Mouse (Mus musculus): Measurements from ENCODE around the gene Clec4b2. TPM values are rescaled to one million over a fixed set of nuclear protein-coding genes. Genes with fewer than 3 reads are reported as not detected.
"Not testable (repeated sequence)": the region's sequence is repeated elsewhere in the genome, so short reads cannot be mapped to it uniquely, and the experiment has no call there.

Gene Clec4b2
- not detected in 2 replicates for polyA plus RNA-seq (2015; fragmentation: Nextera tagmentation; extraction: Ambion mirVana)

DNA sequence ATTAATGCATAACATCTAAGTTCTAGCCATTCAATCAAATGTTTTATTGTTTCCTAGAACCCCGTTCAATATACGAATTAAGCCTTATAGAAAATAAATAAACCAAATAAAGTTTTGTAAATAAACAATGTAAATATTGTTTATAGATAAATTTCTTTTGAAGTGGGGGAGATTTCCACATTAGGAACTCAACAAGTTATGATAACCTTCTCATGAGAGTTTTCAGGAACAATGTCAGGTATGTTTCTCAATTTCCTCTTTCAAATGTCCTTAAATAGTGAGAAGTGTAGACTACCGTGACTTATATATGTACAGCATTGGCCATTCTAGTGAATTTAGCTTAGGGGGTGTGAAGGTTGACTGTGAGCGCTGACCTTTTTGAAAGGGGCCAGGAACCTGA lies at the start of gene Clec4b2:
Clec4b2 (plus strand) TSS at position 301 of the 400 bp plus-strand sequence.
- no peak within 1 kb of the TSS for H3K4me2 ChIP-seq
- WGBS = 93% methylated on average over 4 of the region's 4 CpGs
- no peaks in the 10 kb centered on the region for H3K27me3 ChIP-seq (replicated peaks)
- H3K4me3 ChIP-seq (replicated peaks) = no peak within 1 kb of the TSS
- H3K9me3 ChIP-seq (replicated peaks) = no peaks in the 10 kb centered on the region
- H3K36me3 ChIP-seq = no peaks in the 10 kb centered on the region
- no peak within 1 kb of the TSS for H3K27ac ChIP-seq (replicated peaks)
- no peak for ATAC-seq (ENCODE audit: low FRiP score)
- H3K4me1 ChIP-seq = no peaks in the 10 kb centered on the region
- no peak within 1 kb of the TSS for H3K9ac ChIP-seq (replicated peaks)

DNA sequence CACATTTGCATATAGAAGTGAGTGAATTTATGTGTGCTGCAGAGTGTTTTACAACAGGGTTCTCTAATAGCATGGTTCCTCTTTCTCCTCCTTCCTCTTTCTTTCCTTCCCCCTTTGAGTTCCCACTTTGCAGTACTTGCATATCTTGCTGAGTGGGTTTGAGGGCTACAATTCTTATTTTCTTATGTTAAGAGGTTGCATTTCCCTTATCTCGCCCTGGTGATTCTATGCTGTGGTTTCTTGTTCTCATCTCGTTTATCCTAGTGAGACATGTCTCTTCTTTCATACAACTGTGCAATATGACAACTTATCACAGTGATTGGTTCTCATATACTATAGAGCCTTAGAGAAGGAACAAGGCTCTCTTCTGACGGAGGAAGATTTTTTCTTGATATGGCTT lies 49.5 kb upstream of the Clec4b2 start:
- no peak overlapping the region for H3K4me2 ChIP-seq
- no peaks in the 10 kb centered on the region for H3K9me3 ChIP-seq (replicated peaks)
- ATAC-seq (ENCODE audit: low FRiP score) = no peak
- no peak overlapping the region for H3K9ac ChIP-seq (replicated peaks)
- no peaks in the 10 kb centered on the region for H3K36me3 ChIP-seq
- H3K27ac ChIP-seq (replicated peaks) = no peak overlapping the region
- H3K4me1 ChIP-seq = no peaks in the 10 kb centered on the region
- no peaks in the 10 kb centered on the region for H3K27me3 ChIP-seq (replicated peaks)
- WGBS = 77% methylated on average over 3 of the region's 3 CpGs
- H3K4me3 ChIP-seq (replicated peaks) = no peak overlapping the region

DNA sequence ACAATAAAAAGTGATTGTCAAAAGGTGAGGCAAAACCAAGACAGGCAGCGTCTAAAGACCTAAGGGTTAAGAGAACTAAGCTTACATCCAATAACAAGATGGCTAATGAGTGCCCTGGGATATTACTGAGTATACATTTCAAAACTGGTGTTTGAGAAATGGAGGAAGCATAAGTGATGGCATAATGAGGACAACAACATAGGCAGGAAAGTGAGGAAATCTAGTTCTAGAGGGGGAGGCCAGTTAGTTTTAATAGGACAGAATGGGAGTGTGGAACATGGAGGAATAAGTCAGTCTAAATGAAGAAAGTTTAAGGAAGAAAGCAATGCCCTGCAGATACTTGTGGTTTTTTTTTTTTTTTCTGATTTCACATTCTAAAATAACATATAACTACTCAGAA lies 45.5 kb upstream of the Clec4b2 start:
- H3K36me3 ChIP-seq = no peaks in the 10 kb centered on the region
- no peak for ATAC-seq (ENCODE audit: low FRiP score)
- H3K4me1 ChIP-seq = no peaks in the 10 kb centered on the region
- no peaks in the 10 kb centered on the region for H3K27me3 ChIP-seq (replicated peaks)
- 69% methylated on average over 1 of the region's 1 CpGs for WGBS
- no peak overlapping the region for H3K4me2 ChIP-seq
- no peak overlapping the region for H3K4me3 ChIP-seq (replicated peaks)
- H3K9ac ChIP-seq (replicated peaks) = no peak overlapping the region
- H3K27ac ChIP-seq (replicated peaks) = no peak overlapping the region
- no peaks in the 10 kb centered on the region for H3K9me3 ChIP-seq (replicated peaks)

DNA sequence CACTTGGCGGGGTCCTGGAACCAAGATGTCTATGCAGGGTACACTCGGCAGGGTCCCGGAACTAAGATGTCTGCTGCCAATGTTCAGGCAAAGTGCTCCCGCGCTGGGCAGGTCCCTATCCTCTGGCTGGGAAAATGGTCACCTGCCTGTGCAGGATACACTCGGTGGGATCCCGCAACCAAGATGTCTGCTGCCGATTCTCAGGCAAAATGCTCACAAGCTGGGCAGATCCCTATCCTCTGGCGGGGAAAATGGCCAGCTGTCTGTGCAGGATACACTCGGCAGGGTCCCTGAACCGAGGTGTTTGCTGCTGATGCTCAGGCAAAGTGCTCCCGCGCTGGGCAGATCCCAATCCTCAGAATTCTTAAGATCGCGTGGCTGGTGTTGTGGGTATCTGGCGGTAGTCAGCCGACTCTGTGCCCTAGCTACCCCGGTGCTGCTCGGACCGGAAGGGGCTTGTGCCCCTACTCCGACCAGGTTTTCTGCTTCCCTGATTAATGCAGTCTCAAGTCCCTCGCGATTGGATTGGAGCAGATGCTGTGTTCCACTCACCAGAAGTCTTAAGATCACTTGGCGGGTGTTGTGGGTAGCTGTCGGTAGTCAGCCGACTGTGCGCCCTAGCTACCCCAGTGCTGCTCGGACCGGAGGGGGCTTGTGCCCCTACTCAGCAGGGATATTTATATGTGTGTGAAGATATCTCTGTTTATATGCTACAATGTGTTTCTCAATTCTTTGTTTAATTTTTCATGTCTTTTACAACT lies 34.7 kb upstream of the Clec4b2 start:
- not testable (repeated sequence) for ATAC-seq (ENCODE audit: low FRiP score)

DNA sequence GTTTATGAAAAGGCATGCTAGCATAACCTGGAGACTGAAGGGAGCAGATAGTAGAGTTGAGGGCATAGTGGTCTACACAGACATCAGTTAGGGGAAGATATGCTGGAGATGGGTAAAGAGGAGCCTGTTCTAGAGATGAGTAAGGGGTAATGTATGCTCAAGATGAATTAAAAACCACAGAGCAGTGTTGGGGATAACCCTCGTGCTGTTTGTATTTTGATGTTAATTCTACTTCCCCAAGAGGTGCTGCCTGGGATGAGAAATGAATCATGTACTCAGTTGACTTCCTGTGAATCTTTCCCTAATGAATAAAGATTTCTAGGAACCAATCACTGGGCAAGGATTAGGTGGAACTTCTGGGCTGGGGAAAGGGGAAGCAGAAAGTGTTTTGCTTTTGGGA lies 2.6 kb upstream of the Clec4b2 start:
- Histone ChIP-seq H3K9me3 (replicated peaks) (no peaks in the 10 kb centered on the region), H3K27ac (replicated peaks) (no peak overlapping the region), H3K36me3 (no peaks in the 10 kb centered on the region), H3K4me3 (replicated peaks) (no peak overlapping the region), H3K4me1 (no peaks in the 10 kb centered on the region), H3K4me2 (no peak overlapping the region), H3K27me3 (replicated peaks) (no peaks in the 10 kb centered on the region), H3K9ac (replicated peaks) (no peak overlapping the region)
- WGBS = 48% methylated on average over 1 of the region's 1 CpGs
- no peak for ATAC-seq (ENCODE audit: low FRiP score)

More for the DNA sequence above, 34.7 kb upstream of the Clec4b2 start:
- whole genome bisulfite sequencing = 72% methylated on average over 29 of the region's 29 CpGs
- H3K27ac ChIP-seq (replicated peaks); H3K9me3 ChIP-seq (replicated peaks); H3K4me3 ChIP-seq (replicated peaks); H3K4me1 ChIP-seq; H3K4me2 ChIP-seq; H3K36me3 ChIP-seq; H3K9ac ChIP-seq (replicated peaks); H3K27me3 ChIP-seq (replicated peaks): not testable (repeated sequence)

DNA sequence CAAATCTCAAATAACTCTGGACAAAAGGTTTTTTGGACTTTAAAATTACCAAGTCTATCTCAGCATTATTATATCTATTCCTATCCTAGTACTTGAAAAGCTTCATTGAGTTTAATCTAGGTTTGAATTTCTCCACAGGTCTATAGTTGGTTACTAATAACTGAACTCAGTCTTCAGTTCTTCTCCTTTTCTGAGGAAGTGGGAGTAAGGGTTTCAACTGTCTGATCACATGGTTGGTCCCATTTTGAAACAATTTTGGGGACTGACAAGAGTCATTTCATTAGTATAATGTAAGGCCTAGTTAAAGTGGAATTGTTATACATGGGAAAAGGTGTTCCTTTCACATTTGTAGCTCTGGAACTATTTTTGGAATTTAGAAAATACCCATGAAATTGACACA lies 1.7 kb upstream of the Clec4b2 start:
- Histone ChIP-seq H3K27ac (replicated peaks) (no peak overlapping the region), H3K9ac (replicated peaks) (no peak overlapping the region), H3K36me3 (no peaks in the 10 kb centered on the region), H3K9me3 (replicated peaks) (no peaks in the 10 kb centered on the region), H3K4me2 (no peak overlapping the region), H3K4me1 (no peaks in the 10 kb centered on the region), H3K27me3 (replicated peaks) (no peaks in the 10 kb centered on the region), H3K4me3 (replicated peaks) (no peak overlapping the region)
- ATAC-seq (ENCODE audit: low FRiP score) = no peak

DNA sequence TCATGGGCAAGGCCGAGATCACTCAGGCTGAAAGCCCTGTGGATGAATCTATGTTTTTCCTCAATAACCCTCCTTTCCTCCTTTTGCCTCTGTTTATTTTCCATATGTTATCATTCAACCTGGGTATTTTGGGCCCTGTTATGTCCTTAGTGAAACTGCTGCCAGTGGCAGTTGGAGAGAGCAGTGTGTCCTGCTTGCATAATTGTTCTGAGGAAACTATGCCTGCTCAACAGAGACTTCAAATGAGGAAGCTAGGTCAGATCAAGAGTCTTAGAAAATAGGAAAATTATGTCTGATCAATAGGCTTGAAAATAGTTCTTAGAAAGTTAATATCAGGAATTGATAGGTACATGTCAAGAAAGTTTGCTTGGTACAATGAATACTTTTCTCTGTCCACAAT lies 2.9 kb downstream of the Clec4b2 start:
- Histone ChIP-seq H3K27ac (replicated peaks) (no peak overlapping the region), H3K4me2 (no peak overlapping the region), H3K36me3 (no peaks in the 10 kb centered on the region), H3K27me3 (replicated peaks) (no peaks in the 10 kb centered on the region), H3K9ac (replicated peaks) (no peak overlapping the region), H3K4me1 (no peaks in the 10 kb centered on the region), H3K4me3 (replicated peaks) (no peak overlapping the region), H3K9me3 (replicated peaks) (no peaks in the 10 kb centered on the region)
- WGBS = 93% methylated on average over 1 of the region's 1 CpGs
- no peak for ATAC-seq (ENCODE audit: low FRiP score)

DNA sequence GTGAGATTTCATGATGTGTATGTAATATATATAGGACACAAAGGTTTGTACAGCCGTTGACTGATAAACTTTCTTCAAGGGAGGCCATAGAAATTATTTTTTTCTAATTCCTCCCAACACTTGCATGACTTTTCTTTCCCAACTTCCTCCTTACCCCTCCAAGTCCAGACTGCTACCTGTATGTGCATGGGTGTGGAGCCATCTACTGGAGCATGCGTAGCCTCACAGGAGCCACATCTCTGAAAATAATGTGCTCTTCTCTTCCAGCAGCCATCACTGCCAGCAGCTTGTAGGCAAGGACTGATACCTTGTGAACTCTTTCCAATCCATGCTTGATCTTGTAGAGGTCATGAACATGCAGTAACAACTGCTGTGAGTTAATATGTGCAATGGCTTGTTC lies 12.2 kb downstream of the Clec4b2 start:
- not testable (repeated sequence) for H3K4me1 ChIP-seq; H3K9me3 ChIP-seq (replicated peaks); ATAC-seq (ENCODE audit: low FRiP score); H3K4me2 ChIP-seq; H3K9ac ChIP-seq (replicated peaks); H3K27me3 ChIP-seq (replicated peaks); H3K27ac ChIP-seq (replicated peaks); H3K4me3 ChIP-seq (replicated peaks); H3K36me3 ChIP-seq
- 69% methylated on average over 2 of the region's 2 CpGs for WGBS

DNA sequence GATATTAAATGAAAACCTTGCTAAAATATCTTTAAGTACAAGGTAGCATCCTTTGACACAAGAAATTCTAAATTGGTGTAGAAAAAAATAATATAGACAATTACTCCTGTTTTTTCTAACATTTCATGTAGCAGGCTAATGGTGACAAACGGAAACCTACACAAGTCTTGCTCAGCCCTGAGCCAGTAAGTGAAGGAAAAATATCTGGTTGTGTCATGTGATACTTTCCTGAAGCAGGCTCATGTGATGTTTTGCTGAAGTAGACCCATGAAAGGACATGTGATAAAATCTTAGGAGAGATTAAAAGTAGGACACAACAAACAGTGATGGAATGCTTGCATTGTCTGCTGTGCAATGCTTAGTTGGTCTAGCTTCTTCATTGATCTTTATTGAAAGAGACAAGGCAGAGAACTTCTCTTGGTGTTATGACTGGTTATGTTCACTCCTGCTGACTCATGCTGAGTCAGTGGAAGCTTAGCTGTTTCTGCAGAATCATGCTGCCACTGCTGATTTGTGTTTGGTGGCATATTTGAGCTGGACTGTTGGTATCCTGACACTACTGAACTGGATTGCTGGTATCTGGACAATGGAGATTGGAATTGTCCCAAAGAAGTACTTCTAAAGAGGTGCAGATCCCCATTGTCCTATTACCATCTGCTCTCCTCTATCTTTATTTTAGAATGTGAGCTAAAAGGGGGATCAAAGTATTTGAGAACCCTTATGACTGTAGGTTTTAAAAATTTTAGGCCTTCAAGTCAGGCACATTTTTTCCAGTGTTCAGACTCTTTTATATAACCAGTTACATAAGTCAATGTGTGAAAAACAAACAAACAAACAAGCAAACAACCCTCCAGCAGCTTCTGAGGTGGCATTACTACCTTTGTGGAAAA lies 34.7 kb downstream of the Clec4b2 start:
- H3K27me3 ChIP-seq (replicated peaks) = no peaks in the 10 kb centered on the region
- no peaks in the 10 kb centered on the region for H3K4me1 ChIP-seq
- H3K4me3 ChIP-seq (replicated peaks) = no peak overlapping the region
- H3K9ac ChIP-seq (replicated peaks) = no peak overlapping the region
- H3K27ac ChIP-seq (replicated peaks) = no peak overlapping the region
- H3K4me2 ChIP-seq = no peak overlapping the region
- H3K9me3 ChIP-seq (replicated peaks) = 0 out of 2 replicates have a peak, but pooled peaks cover 2% of the 10 kb centered on the region
- 91% methylated on average over 1 of the region's 1 CpGs for WGBS
- no peaks in the 10 kb centered on the region for H3K36me3 ChIP-seq
- no peak for ATAC-seq (ENCODE audit: low FRiP score)

DNA sequence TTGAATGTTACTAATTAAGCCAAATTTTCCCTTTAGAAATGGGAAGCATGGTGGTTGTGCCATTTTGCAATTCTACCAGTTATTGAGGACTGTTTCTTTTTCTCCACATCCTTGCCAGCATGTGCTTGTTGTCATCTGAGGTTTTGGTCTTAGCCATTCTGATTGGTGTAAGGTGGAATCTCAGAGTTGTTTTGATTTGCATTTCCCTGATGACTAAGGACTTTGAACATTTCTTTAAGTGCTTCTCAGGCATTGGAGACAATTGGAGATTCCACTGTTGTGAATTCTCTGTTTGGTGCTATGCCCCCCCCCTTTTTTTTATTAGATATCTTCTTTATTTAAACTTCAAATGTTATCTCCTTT lies 35.4 kb downstream of the Clec4b2 start:
- H3K27ac ChIP-seq (replicated peaks); H3K4me1 ChIP-seq; H3K36me3 ChIP-seq; H3K4me3 ChIP-seq (replicated peaks); H3K9me3 ChIP-seq (replicated peaks); ATAC-seq (ENCODE audit: low FRiP score); H3K4me2 ChIP-seq; H3K9ac ChIP-seq (replicated peaks); H3K27me3 ChIP-seq (replicated peaks): not testable (repeated sequence)

DNA sequence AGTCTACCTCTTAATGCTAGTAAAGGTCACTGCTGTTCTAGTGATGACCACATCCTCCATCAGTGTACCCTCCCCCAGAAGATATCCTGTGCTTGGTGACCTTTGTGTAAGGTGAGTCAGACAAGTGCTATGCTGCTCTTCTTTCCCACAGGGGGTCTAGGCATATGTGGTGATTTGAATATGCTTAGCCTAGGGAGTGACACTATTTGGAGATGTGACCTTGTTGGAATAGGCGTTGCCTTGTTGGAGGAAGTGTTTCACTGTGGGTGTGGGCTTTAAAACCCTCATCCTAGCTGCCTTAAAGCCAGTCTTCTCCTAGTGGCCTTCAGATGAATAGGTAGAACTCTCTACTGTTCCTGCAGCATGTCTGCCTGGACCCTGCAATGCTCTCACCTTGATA lies 39.0 kb downstream of the Clec4b2 start:
- Histone ChIP-seq H3K9me3 (replicated peaks) (no peaks in the 10 kb centered on the region), H3K27ac (replicated peaks) (no peak overlapping the region), H3K27me3 (replicated peaks) (no peaks in the 10 kb centered on the region), H3K4me3 (replicated peaks) (no peak overlapping the region), H3K36me3 (no peaks in the 10 kb centered on the region), H3K4me2 (no peak overlapping the region), H3K4me1 (no peaks in the 10 kb centered on the region), H3K9ac (replicated peaks) (no peak overlapping the region)
- ATAC-seq (ENCODE audit: low FRiP score) = no peak
- 82% methylated on average over 1 of the region's 1 CpGs for WGBS

DNA sequence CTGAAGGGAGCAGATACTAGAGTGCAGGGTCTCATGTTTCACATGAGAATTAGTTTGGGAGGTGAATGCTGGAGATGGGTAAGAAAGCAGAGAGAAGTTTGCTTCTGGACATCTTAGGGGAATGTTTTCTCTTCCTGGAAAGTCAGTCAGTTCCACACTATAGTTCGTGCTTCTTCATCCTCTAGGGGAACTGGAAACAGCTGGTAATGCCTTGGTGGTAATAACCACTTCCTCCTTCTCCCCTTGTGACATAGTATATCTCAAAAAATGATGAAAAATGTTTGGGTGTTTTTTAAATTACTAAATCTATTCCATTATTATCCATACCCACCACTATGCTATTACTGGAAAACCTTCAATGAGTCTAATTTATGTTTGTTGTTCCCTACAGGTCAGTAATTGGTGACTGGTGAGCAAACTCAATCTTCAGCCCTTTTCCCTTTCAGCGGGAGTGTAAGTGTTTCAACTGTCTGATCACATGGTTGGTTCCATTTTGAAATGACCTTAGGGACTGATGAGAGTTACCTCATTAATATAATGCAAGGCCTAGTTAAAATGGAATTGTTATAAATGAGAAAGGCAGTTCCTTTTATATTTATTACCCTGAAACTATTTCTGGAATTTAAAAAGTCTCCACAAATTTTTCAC lies 55.0 kb downstream of the Clec4b2 start:
- Histone ChIP-seq H3K27ac (replicated peaks) (no peak overlapping the region), H3K4me2 (no peak overlapping the region), H3K9me3 (replicated peaks) (no peaks in the 10 kb centered on the region), H3K36me3 (no peaks in the 10 kb centered on the region), H3K9ac (replicated peaks) (no peak overlapping the region), H3K4me1 (no peaks in the 10 kb centered on the region), H3K27me3 (replicated peaks) (no peaks in the 10 kb centered on the region), H3K4me3 (replicated peaks) (no peak overlapping the region)
- ATAC-seq (ENCODE audit: low FRiP score) = no peak
- WGBS = 75% methylated on average over 2 of the region's 2 CpGs
